Mouse (Mus musculus) stomach, adult 2 months (tissue): ENCODE data around the gene Bcl9l. TPM values are rescaled to one million over a fixed set of nuclear protein-coding genes. Genes with fewer than 3 reads are reported as not detected.

Experiments
- polyA plus RNA-seq: library from polyadenylated mRNA; depleted of rRNA; stranded (reverse); fragments of >200 nt; gene quantifications from 2 replicates; pipeline ENCODE4 v1.2.3, GENCODE M21; 2012; rRNA removed

Gene Bcl9l
- 23.6 and 25.0 TPM in 2 replicates for polyA plus RNA-seq

DNA sequence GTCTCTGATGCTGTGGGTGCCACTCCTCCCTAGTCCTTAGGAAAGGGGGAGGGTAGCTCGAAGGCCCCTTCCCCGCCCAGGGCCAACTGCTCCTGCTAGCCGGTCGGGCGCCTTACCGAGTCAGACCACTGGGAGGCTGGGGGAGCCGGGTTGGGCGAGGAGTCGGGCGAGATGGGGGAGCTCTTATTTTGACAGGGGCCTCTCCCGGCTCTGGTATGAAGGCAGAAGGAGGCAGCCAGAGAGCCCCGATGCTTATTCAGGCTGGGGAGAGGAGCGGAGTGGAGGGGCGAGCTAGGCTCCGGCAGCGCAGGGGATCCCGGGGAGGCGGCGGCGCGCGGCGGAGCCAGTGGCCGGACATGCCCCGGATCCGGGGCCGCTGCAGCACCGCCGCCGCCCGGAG lies at the start of gene Bcl9l:
Bcl9l (plus strand) TSS at position 274 of the 400 bp plus-strand sequence.

GRCm38 (mm10) chr9:44440961-44441360 lies 41.7 kb upstream of the Bcl9l start, which contains the start of gene Foxr1:
Foxr1 (minus strand) TSS chr9:44441136.

GRCm38 (mm10) chr9:44454891-44455220 lies 27.8 kb upstream of the Bcl9l start, which contains the start of gene Upk2:
Upk2 (minus strand) TSS chr9:44454976.

Other genes with a start within 250 kb of the Bcl9l start
- 2.5 TPM in 2 replicates for gene Cbl, start 248.8 kb upstream of the Bcl9l start, polyA plus RNA-seq
- 0.06 TPM in 1 of 2 replicates, not detected in the other for gene Ccdc153, start 242.1 kb upstream of the Bcl9l start, polyA plus RNA-seq
- gene Pdzd3, start 231.4 kb upstream of the Bcl9l start, polyA plus RNA-seq: not detected in 2 replicates
- 4.4 and 5.1 TPM in 2 replicates for gene Nlrx1, start 214.2 kb upstream of the Bcl9l start, polyA plus RNA-seq
- 3.1 and 3.2 TPM in 2 replicates for gene Abcg4, start 194.2 kb upstream of the Bcl9l start, polyA plus RNA-seq
- gene Hinfp, start 177.2 kb upstream of the Bcl9l start, polyA plus RNA-seq: 3.4 and 5.5 TPM in 2 replicates
- 38.4 and 40.7 TPM in 2 replicates for gene C2cd2l, start 162.5 kb upstream of the Bcl9l start, polyA plus RNA-seq
- 27.1 and 28.1 TPM in 2 replicates for gene Dpagt1, start 156.8 kb upstream of the Bcl9l start, polyA plus RNA-seq
- gene H2afx, start 148.1 kb upstream of the Bcl9l start, polyA plus RNA-seq: 42.8 and 86.6 TPM in 2 replicates
- 19.0 and 20.5 TPM in 2 replicates for gene Hmbs, start 138.6 kb upstream of the Bcl9l start, polyA plus RNA-seq
- gene Vps11, start 121.2 kb upstream of the Bcl9l start, polyA plus RNA-seq: 7.8 and 9.0 TPM in 2 replicates
- gene Hyou1, start 103.3 kb upstream of the Bcl9l start, polyA plus RNA-seq: 23.7 and 29.7 TPM in 2 replicates
- gene Slc37a4, start 86.0 kb upstream of the Bcl9l start, polyA plus RNA-seq: 9.2 and 12.1 TPM in 2 replicates
- 17.8 and 26.3 TPM in 2 replicates for gene Rps25, start 75.7 kb upstream of the Bcl9l start, polyA plus RNA-seq
- gene Trappc4, start 75.2 kb upstream of the Bcl9l start, polyA plus RNA-seq: 11.9 and 17.8 TPM in 2 replicates
- 6.7 and 13.0 TPM in 2 replicates for gene Ccdc84, start 64.3 kb upstream of the Bcl9l start, polyA plus RNA-seq
- not detected in 2 replicates for gene Foxr1, start 41.7 kb upstream of the Bcl9l start, polyA plus RNA-seq
- 0.19 and 0.81 TPM in 2 replicates for gene Upk2, start 27.8 kb upstream of the Bcl9l start, polyA plus RNA-seq
- 0.04 and 0.05 TPM in 2 replicates for gene Cxcr5, start 79.1 kb downstream of the Bcl9l start, polyA plus RNA-seq
- 2.8 and 4.1 TPM in 2 replicates for gene Ddx6, start 122.1 kb downstream of the Bcl9l start, polyA plus RNA-seq
- gene Treh, start 190.4 kb downstream of the Bcl9l start, polyA plus RNA-seq: 0.10 TPM in 1 of 2 replicates, not detected in the other